Mouse (Mus musculus): ENCODE results near the gene Lgr6. TPM values are rescaled to one million over a fixed set of nuclear protein-coding genes. Genes with fewer than 3 reads are reported as not detected.

The Lgr6 gene
- total and polyA plus RNA-seq, 2 experiments from 2014 or later = 3.8 to 8.6 TPM

- Histone ChIP-seq H3K27ac (ENCODE audit: low read depth) (peak overlapping the region; percentile 92), H3K27me3 (ENCODE audit: control insufficient read depth, insufficient read depth, low read length) (peaks cover 15% of the 10 kb centered on the region; the same call in 1 of the 2 replicates), H3K36me3 (replicated peaks; ENCODE audit: control insufficient read depth, insufficient read depth, low read length) (no peaks in the 10 kb centered on the region), H3K4me1 (ENCODE audit: control insufficient read depth, insufficient read depth) (peaks cover 37% of the 10 kb centered on the region), H3K9ac (replicated peaks; ENCODE audit: low read depth, low read length) (peak overlapping the region; percentile 41; the same call in 1 of the 2 replicates), H3K9me3 (replicated peaks; ENCODE audit: control insufficient read depth, low read length) (no peaks in the 10 kb centered on the region), H3K4me2 (ENCODE audit: low read depth, low read length) (no peak overlapping the region), H3K4me3 (ENCODE audit: low read depth, low read length) (no peak overlapping the region)
- 31% methylated on average over 7 of the region's 7 CpGs for WGBS
- peak; percentile 73 for DNase-seq (ENCODE audit: low spot score)
- peak; percentile 87 for ATAC-seq (ENCODE audit: insufficient read depth, low read depth)
- no peak for TF ChIP-seq CTCF (IDR thresholded peaks at IDR 0.05; ENCODE audit: low read depth)
- peak; percentile 39; the same call in 1 of the 2 replicates for TF ChIP-seq EP300 (IDR thresholded peaks at IDR 0.05; ENCODE audit: low read depth)
Measured at GRCm38 (mm10) chr1:135098441-135098840, 6.6 kb downstream of the Lgr6 start.

GRCm38 (mm10) chr1:135097441-135097840 is 7.6 kb downstream of the Lgr6 start:
- TF ChIP-seq EP300 (IDR thresholded peaks at IDR 0.05; ENCODE audit: low read depth) = no peak
- no peak for TF ChIP-seq CTCF (IDR thresholded peaks at IDR 0.05; ENCODE audit: low read depth)
- Histone ChIP-seq H3K4me2 (ENCODE audit: low read depth, low read length) (no peak overlapping the region), H3K9me3 (replicated peaks; ENCODE audit: control insufficient read depth, low read length) (no peaks in the 10 kb centered on the region), H3K4me1 (ENCODE audit: control insufficient read depth, insufficient read depth) (peaks cover 37% of the 10 kb centered on the region), H3K27ac (ENCODE audit: low read depth) (peak overlapping the region; percentile 92), H3K36me3 (replicated peaks; ENCODE audit: control insufficient read depth, insufficient read depth, low read length) (no peaks in the 10 kb centered on the region), H3K27me3 (ENCODE audit: control insufficient read depth, insufficient read depth, low read length) (peaks cover 11% of the 10 kb centered on the region; the same call in 1 of the 2 replicates), H3K4me3 (ENCODE audit: low read depth, low read length) (no peak overlapping the region), H3K9ac (replicated peaks; ENCODE audit: low read depth, low read length) (no peak overlapping the region)
- DNase-seq (ENCODE audit: low spot score) (no peak), ATAC-seq (ENCODE audit: insufficient read depth, low read depth) (no peak)
- WGBS = 93% methylated on average over 6 of the region's 6 CpGs

GRCm38 (mm10) chr1:135096312-135096711 is 8.8 kb downstream of the Lgr6 start:
- H3K27ac ChIP-seq (ENCODE audit: low read depth) = 0 out of 2 replicates have a peak overlapping the region, but pooled peaks have one; percentile 31
- H3K4me2 ChIP-seq (ENCODE audit: low read depth, low read length) = no peak overlapping the region
- TF ChIP-seq CTCF (IDR thresholded peaks at IDR 0.05; ENCODE audit: low read depth) (no peak), EP300 (IDR thresholded peaks at IDR 0.05; ENCODE audit: low read depth) (no peak)
- peaks cover 11% of the 10 kb centered on the region; the same call in 1 of the 2 replicates for H3K27me3 ChIP-seq (ENCODE audit: control insufficient read depth, insufficient read depth, low read length)
- H3K36me3 ChIP-seq (replicated peaks; ENCODE audit: control insufficient read depth, insufficient read depth, low read length) = no peaks in the 10 kb centered on the region
- H3K4me3 ChIP-seq (ENCODE audit: low read depth, low read length) = no peak overlapping the region
- 51% methylated on average over 11 of the region's 11 CpGs for WGBS
- no peak overlapping the region for H3K9ac ChIP-seq (replicated peaks; ENCODE audit: low read depth, low read length)
- peaks cover 37% of the 10 kb centered on the region for H3K4me1 ChIP-seq (ENCODE audit: control insufficient read depth, insufficient read depth)
- ATAC-seq (ENCODE audit: insufficient read depth, low read depth) (no peak), DNase-seq (ENCODE audit: low spot score) (no peak)
- H3K9me3 ChIP-seq (replicated peaks; ENCODE audit: control insufficient read depth, low read length) = no peaks in the 10 kb centered on the region

GRCm38 (mm10) chr1:135095189-135095588 is 9.9 kb downstream of the Lgr6 start:
- Histone ChIP-seq H3K4me1 (ENCODE audit: control insufficient read depth, insufficient read depth) (peaks cover 37% of the 10 kb centered on the region), H3K27me3 (ENCODE audit: control insufficient read depth, insufficient read depth, low read length) (peaks cover 1% of the 10 kb centered on the region; the same call in 1 of the 2 replicates), H3K9me3 (replicated peaks; ENCODE audit: control insufficient read depth, low read length) (no peaks in the 10 kb centered on the region), H3K4me3 (ENCODE audit: low read depth, low read length) (no peak overlapping the region), H3K36me3 (replicated peaks; ENCODE audit: control insufficient read depth, insufficient read depth, low read length) (no peaks in the 10 kb centered on the region), H3K4me2 (ENCODE audit: low read depth, low read length) (no peak overlapping the region), H3K27ac (ENCODE audit: low read depth) (peak overlapping the region; percentile 31), H3K9ac (replicated peaks; ENCODE audit: low read depth, low read length) (no peak overlapping the region)
- DNase-seq (ENCODE audit: low spot score) (peak; percentile 69), ATAC-seq (ENCODE audit: insufficient read depth, low read depth) (peak; percentile 40)
- TF ChIP-seq EP300 (IDR thresholded peaks at IDR 0.05; ENCODE audit: low read depth) (no peak), CTCF (IDR thresholded peaks at IDR 0.05; ENCODE audit: low read depth) (no peak; the same call in 1 of the 2 replicates)
- WGBS = 9% methylated on average over 7 of the region's 7 CpGs

GRCm38 (mm10) chr1:135094723-135095122 is 10.4 kb downstream of the Lgr6 start:
- H3K4me3 ChIP-seq (ENCODE audit: low read depth, low read length) = no peak overlapping the region
- H3K36me3 ChIP-seq (replicated peaks; ENCODE audit: control insufficient read depth, insufficient read depth, low read length) = no peaks in the 10 kb centered on the region
- ATAC-seq (ENCODE audit: insufficient read depth, low read depth) (no peak), DNase-seq (ENCODE audit: low spot score) (no peak)
- H3K4me2 ChIP-seq (ENCODE audit: low read depth, low read length) = no peak overlapping the region
- H3K9ac ChIP-seq (replicated peaks; ENCODE audit: low read depth, low read length) = no peak overlapping the region
- TF ChIP-seq CTCF (IDR thresholded peaks at IDR 0.05; ENCODE audit: low read depth) = no peak
- no peak for TF ChIP-seq EP300 (IDR thresholded peaks at IDR 0.05; ENCODE audit: low read depth)
- H3K27me3 ChIP-seq (ENCODE audit: control insufficient read depth, insufficient read depth, low read length) = peaks cover 3% of the 10 kb centered on the region; the same call in 1 of the 2 replicates
- WGBS = 35% methylated on average over 7 of the region's 7 CpGs
- peaks cover 37% of the 10 kb centered on the region for H3K4me1 ChIP-seq (ENCODE audit: control insufficient read depth, insufficient read depth)
- peak overlapping the region; percentile 31 for H3K27ac ChIP-seq (ENCODE audit: low read depth)
- no peaks in the 10 kb centered on the region for H3K9me3 ChIP-seq (replicated peaks; ENCODE audit: control insufficient read depth, low read length)

GRCm38 (mm10) chr1:135090914-135091313 is 14.2 kb downstream of the Lgr6 start:
- Histone ChIP-seq H3K27me3 (ENCODE audit: control insufficient read depth, insufficient read depth, low read length) (peaks cover 13% of the 10 kb centered on the region; the same call in 1 of the 2 replicates), H3K9me3 (replicated peaks; ENCODE audit: control insufficient read depth, low read length) (no peaks in the 10 kb centered on the region), H3K36me3 (replicated peaks; ENCODE audit: control insufficient read depth, insufficient read depth, low read length) (no peaks in the 10 kb centered on the region), H3K4me1 (ENCODE audit: control insufficient read depth, insufficient read depth) (peaks cover 14% of the 10 kb centered on the region), H3K4me3 (ENCODE audit: low read depth, low read length) (no peak overlapping the region), H3K9ac (replicated peaks; ENCODE audit: low read depth, low read length) (no peak overlapping the region), H3K27ac (ENCODE audit: low read depth) (no peak overlapping the region), H3K4me2 (ENCODE audit: low read depth, low read length) (no peak overlapping the region)
- ATAC-seq (ENCODE audit: insufficient read depth, low read depth) (no peak), DNase-seq (ENCODE audit: low spot score) (no peak)
- TF ChIP-seq EP300 (IDR thresholded peaks at IDR 0.05; ENCODE audit: low read depth) (no peak), CTCF (IDR thresholded peaks at IDR 0.05; ENCODE audit: low read depth) (no peak)
- WGBS = 59% methylated on average over 3 of the region's 3 CpGs

All from heart, postnatal 0 days (tissue).